Mouse (Mus musculus) hindbrain, postnatal 0 days (tissue): ENCODE measurements around the gene Gm17657. TPM values are rescaled to one million over a fixed set of nuclear protein-coding genes. Genes with fewer than 3 reads are reported as not detected.
A peak's percentile ranks its signal among the peaks of the same experiment; 100 is the strongest.

Source experiments
- ATAC-seq: fragments of 200-750 bp; cut with Nextera tagmentation; 2 replicates; pipeline ENCODE4 v1.8.0; 2017; ENCODE audit warnings: mild to moderate bottlenecking, moderate TSS enrichment, moderate library complexity
- DNase-seq: peaks from one replicate; pipeline ENCODE4 v3.0.0-alpha.2; 2015; ENCODE audit warnings: low spot score
- H3K27ac ChIP-seq: fragments of 300-500 bp; sonication (generic); 2 replicates; pipeline ENCODE4 v1.5.1; 2014; ENCODE audit warnings: mild to moderate bottlenecking
- H3K27me3 ChIP-seq: fragments of 300-500 bp; sonication (generic); 2 replicates; pipeline ENCODE4 v1.6.1; 2014; ENCODE audit warnings: low read length, mixed read lengths; ENCODE audit not compliant: insufficient read depth
- H3K36me3 ChIP-seq: fragments of 300-500 bp; sonication (generic); 2 replicates; pipeline ENCODE4 v1.6.1; 2014; ENCODE audit warnings: low read length, mixed read lengths; ENCODE audit not compliant: insufficient read depth
- H3K4me1 ChIP-seq: fragments of 300-500 bp; sonication (generic); 2 replicates; pipeline ENCODE4 v1.6.1; 2014; ENCODE audit warnings: antibody characterized with exemption, low read length, mixed read lengths; ENCODE audit not compliant: insufficient read depth
- H3K4me2 ChIP-seq: fragments of 300-500 bp; sonication (generic); 2 replicates; pipeline ENCODE4 v1.6.1; 2014; ENCODE audit warnings: low read depth, mild to moderate bottlenecking, low read length, moderate library complexity, mixed read lengths
- H3K4me3 ChIP-seq: fragments of 300-500 bp; sonication (generic); 2 replicates; pipeline ENCODE4 v1.5.1; 2014; ENCODE audit warnings: low read length
- H3K9ac ChIP-seq: fragments of 300-500 bp; sonication (generic); replicated peaks from 2 replicates; pipeline ENCODE4 v1.6.1; 2014; ENCODE audit warnings: mild to moderate bottlenecking, low read length, moderate library complexity, mixed read lengths
- H3K9me3 ChIP-seq: fragments of 300-500 bp; sonication (generic); 2 replicates; pipeline ENCODE4 v1.6.1; 2016; ENCODE audit warnings: low read length, mixed read lengths
- CTCF ChIP-seq: IDR thresholded peaks from 2 replicates; pipeline ENCODE4 v1.5.1; 2016; ENCODE audit warnings: antibody characterized with exemption, control low read depth, low read depth
- WGBS: fragments of 180-500 bp; shearing (Covaris S2); extraction: QIAGEN DNeasy Blood & Tissue Kit; methylation state at CpG from one replicate; pipeline ENCODE4 v1.1.7; 2014; 5-methylcytosine and 5-hydroxymethylcytosine counted together
- polyA plus RNA-seq: library from polyadenylated mRNA; unstranded; fragments of >200 nt; fragmentation: Nextera tagmentation; extraction: Ambion mirVana; gene quantifications from 2 replicates; pipeline ENCODE4 v1.2.1, GENCODE M21; 2015
- total RNA-seq: library from RNA; depleted of rRNA; stranded (reverse); fragments of >200 nt; gene quantifications from 2 replicates; pipeline ENCODE4 v1.2.3, GENCODE M21; 2014

Gene Gm17657
- total and polyA plus RNA-seq, 2 experiments from 2014 or later, result not detected

- under 1% methylated on average over 48 of the region's 48 CpGs for WGBS
- H3K36me3 ChIP-seq, result peaks cover 11% of the 10 kb centered on the region; the same call in 1 of the 2 replicates
- peak overlapping the region; percentile 87 for H3K4me3 ChIP-seq
- peak overlapping the region; percentile 87 for H3K9ac ChIP-seq
- peak overlapping the region; percentile 84 for H3K4me2 ChIP-seq
- no peak for TF ChIP-seq CTCF
- H3K27me3 ChIP-seq, result no peaks in the 10 kb centered on the region
- DNase-seq, result peak; percentile 46
- no peaks in the 10 kb centered on the region for H3K9me3 ChIP-seq
- ATAC-seq, result 0 out of 2 replicates have a peak, but pooled peaks have one; percentile 0
- peaks cover 3% of the 10 kb centered on the region; the same call in 1 of the 2 replicates for H3K4me1 ChIP-seq
- peak overlapping the region; percentile 91 for H3K27ac ChIP-seq
These were observed 57.7 kb downstream of the Gm17657 start for GRCm38 (mm10) chr17:29491591-29492268.

DNA sequence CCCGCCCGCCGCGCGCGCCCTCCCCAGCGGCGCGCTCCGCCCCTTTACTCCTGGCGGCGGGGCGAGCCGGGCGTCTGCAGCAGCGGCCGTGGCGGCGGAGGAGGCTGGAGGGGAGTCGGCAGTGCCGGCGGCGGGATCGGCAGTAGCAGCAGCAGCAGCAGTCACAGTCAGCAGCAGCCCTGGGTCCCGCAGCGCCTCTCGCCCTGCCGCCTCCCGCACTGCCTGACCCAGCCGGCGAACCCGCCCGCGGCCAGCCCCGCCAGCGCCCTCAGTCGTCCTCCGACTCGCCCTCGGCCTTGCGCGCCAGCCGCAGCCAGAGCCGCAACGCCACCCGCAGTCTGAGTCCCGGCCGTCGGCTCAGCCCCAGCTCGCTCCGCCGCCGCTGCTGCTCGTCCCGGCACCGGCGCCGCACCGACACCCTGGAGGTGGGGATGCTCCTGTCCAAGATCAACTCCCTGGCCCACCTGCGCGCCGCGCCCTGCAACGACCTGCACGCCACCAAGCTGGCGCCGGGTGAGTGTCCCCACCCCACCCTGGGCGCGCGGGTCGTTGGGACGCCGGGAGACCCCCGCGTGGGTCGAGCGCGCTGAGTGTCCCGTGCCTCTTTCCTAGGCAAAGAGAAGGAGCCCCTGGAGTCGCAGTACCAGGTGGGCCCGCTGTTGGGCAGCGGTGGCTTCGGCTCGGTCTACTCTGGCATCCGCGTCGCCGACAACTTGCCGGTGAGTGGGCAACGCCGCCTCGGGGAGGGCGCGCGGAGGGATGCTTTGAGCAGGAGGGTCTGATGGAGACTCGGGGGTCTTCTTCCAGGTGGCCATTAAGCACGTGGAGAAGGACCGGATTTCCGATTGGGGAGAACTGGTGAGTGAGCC, 58.5 kb downstream of the Gm17657 start, which contains the start of gene Pim1:
Pim1 (plus strand) TSS at position 41 of the 869 bp plus-strand sequence.
- Histone ChIP-seq H3K27me3 (no peaks in the 10 kb centered on the region), H3K9ac (peak within 1 kb of the TSS; percentile 87), H3K36me3 (peaks cover 11% of the 10 kb centered on the region; the same call in 1 of the 2 replicates), H3K9me3 (no peaks in the 10 kb centered on the region), H3K4me3 (peak within 1 kb of the TSS; percentile 87), H3K27ac (peak within 1 kb of the TSS; percentile 91), H3K4me1 (peaks cover 3% of the 10 kb centered on the region; the same call in 1 of the 2 replicates), H3K4me2 (peak within 1 kb of the TSS; percentile 84)
- peak; percentile 27 for ATAC-seq
- TF ChIP-seq CTCF, result peak; percentile 47
- DNase-seq, result peak; percentile 70
- 1% methylated on average over 73 of the region's 99 CpGs for WGBS

DNA sequence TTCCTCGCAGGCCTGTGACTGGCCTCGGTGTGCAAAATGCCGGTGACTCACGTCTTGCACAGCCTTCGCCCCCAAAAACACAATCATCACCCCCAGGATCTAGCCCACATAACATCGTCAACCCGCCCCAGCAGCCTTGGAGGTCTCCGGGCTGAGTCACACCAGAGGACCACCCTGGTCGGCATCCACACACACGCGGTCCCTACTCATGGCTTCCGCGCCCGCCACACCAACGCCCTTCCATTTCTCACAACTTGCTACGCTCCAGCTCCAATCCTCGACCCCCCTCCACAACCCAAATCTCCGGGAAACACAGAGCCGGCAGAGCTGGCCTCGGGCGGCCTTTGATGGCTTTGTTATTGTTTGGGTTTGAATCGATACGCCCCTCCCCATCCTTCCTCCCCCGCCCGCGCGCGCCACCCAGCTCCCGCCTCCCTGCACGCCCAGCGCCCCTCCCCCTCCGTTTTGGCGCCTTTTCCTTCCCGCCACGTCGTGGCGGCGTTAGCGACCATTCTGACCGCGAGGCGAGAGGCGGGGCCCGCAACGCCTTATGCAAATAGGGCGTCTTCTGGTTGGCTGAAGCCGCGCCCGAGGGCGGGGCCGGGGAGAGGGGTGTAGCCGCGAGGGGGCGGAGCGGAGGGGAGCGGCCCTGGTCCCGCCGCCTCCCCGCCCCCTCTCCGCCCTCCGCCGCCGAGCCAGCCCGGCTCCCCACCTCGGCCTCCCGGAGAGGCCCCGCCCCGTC, 59.3 kb downstream of the Gm17657 start:
- H3K4me2 ChIP-seq, result peak overlapping the region; percentile 84
- TF ChIP-seq CTCF, result peak; percentile 30
- under 1% methylated on average over 56 of the region's 68 CpGs for WGBS
- no peaks in the 10 kb centered on the region for H3K27me3 ChIP-seq
- H3K9me3 ChIP-seq, result no peaks in the 10 kb centered on the region
- H3K36me3 ChIP-seq, result peaks cover 11% of the 10 kb centered on the region; the same call in 1 of the 2 replicates
- ATAC-seq (peak; percentile 96), DNase-seq (peak; percentile 100)
- H3K4me3 ChIP-seq, result peak overlapping the region; percentile 87
- peak overlapping the region; percentile 91 for H3K27ac ChIP-seq
- peaks cover 3% of the 10 kb centered on the region; the same call in 1 of the 2 replicates for H3K4me1 ChIP-seq
- peak overlapping the region; percentile 87 for H3K9ac ChIP-seq

DNA sequence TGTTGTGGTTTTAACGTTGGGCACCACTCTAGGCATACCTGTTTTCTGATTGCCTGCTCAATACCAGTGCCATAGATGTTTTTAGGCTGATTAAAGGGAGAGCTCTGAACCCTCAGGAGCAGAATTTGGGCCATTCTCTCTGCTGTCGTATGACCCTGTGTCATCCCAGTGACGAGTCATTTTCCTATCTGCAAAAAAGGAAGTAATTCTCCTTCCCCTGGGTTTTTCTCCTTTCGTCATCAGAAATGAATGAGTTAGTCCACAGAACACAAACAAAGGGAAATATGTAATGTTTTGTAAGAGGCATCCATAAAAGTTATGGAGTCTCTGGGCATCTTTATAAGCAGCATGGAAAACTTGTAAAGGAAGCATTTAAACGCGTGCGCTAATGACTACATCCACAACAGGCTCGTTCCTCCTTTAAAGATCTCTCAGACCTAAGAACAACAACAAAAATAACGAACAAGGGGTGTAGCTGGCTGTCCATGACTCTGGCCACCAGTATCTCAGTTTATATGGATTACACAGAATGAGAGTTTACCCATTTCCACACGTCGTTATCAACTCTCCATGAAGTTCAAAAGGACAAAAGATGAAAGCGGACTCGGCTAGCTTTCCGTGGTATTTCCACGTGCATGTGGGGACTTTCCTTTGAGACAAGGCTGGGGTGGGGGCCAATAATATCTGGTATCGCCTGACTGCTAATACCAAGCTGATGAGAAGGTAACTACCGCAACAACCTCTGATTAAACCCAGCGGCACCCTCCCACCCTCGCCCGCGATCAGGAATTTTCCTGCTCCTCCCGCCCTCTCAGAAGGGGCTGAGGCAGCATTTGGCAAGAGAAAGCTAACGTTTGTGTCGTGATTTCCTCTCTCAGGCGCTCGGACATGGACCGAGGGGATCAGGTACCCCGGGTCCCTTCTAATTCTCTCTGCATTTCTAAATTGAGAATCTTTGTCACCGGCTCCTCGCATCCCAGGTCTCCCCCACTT, 60.2 kb downstream of the Gm17657 start:
- DNase-seq, result peak; percentile 70
- peaks cover 6% of the 10 kb centered on the region; the same call in 1 of the 2 replicates for H3K36me3 ChIP-seq
- peak overlapping the region; percentile 87 for H3K9ac ChIP-seq
- peak overlapping the region; percentile 91 for H3K27ac ChIP-seq
- TF ChIP-seq CTCF, result no peak
- H3K27me3 ChIP-seq, result no peaks in the 10 kb centered on the region
- H3K4me1 ChIP-seq, result peaks cover 3% of the 10 kb centered on the region; the same call in 1 of the 2 replicates
- ATAC-seq, result no peak
- H3K9me3 ChIP-seq, result no peaks in the 10 kb centered on the region
- 6% methylated on average over 30 of the region's 30 CpGs for WGBS
- H3K4me2 ChIP-seq, result peak overlapping the region; percentile 84
- peak overlapping the region; percentile 87 for H3K4me3 ChIP-seq

- H3K27ac ChIP-seq, result no peak overlapping the region
- H3K36me3 ChIP-seq, result no peaks in the 10 kb centered on the region
- no peak overlapping the region for H3K9ac ChIP-seq
- peaks cover 3% of the 10 kb centered on the region; the same call in 1 of the 2 replicates for H3K4me1 ChIP-seq
- H3K4me3 ChIP-seq, result no peak overlapping the region
- no peaks in the 10 kb centered on the region for H3K9me3 ChIP-seq
- no peak for TF ChIP-seq CTCF
- no peaks in the 10 kb centered on the region for H3K27me3 ChIP-seq
- ATAC-seq, result no peak
- WGBS, result 83% methylated on average over 8 of the region's 8 CpGs
- H3K4me2 ChIP-seq, result no peak overlapping the region
- no peak for DNase-seq
These were observed 61.0 kb downstream of the Gm17657 start for GRCm38 (mm10) chr17:29488257-29488977.
